Comparison of ENCODE assay signal across 19 mouse cellular contexts in the genomic region with DNA sequence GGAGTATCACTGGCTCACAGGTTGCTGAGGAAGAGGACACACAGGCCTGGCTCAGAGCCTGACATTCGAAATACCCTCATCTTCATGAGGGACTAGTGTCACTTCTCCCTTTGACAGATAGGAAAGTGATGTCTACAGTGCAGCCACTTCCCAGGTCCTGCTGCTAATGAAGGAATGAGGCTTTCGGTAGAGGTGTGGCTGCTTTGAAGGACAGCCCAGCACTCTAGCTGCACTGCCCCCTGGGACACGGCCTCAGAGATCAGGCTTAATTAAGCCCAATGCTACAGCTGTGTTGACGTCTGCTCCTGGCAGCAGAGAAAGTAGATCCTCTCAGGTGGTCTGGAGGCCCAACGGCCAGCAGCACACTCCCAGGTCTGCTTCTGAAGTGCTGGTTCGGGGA.
"Had no signal": no experiment of that assay in that cellular context is flagged by ENCODE, and none has a peak within 500 bp of the region (broad histone marks: within the 10 kb centered on the region; RNA-seq: fewer than 3 reads in every experiment).

No protein-coding gene starts in this region.

- H3K4me3 ChIP-seq: layer of hippocampus, adult 2 months; limb, embryonic 10.5 days; limb, embryonic 13.5 days; liver, embryonic 12.5 days; liver, embryonic 15.5 days; midbrain, embryonic 13.5 days; neural tube, embryonic 12.5 days had no signal

- H3K36me3 ChIP-seq: liver, embryonic 12.5 days; liver, embryonic 15.5 days had no signal

- H3K27ac ChIP-seq: kidney, postnatal 0 days; layer of hippocampus, adult 2 months; limb, embryonic 10.5 days; limb, embryonic 13.5 days; liver, embryonic 12.5 days; liver, embryonic 15.5 days; macrophage; midbrain, embryonic 13.5 days; neural tube, embryonic 12.5 days had no signal

- DNase-seq: kidney, adult 2 months; kidney, postnatal 25 days; layer of hippocampus, adult 9-11 months; liver; retina, postnatal 1 day; right cerebral cortex, postnatal 25 days; spleen, adult 18-20 months; thymus, postnatal 36 days had no signal

- ATAC-seq: intestine, postnatal 0 days; liver, embryonic 12.5 days; midbrain, embryonic 13.5 days; midbrain, embryonic 16.5 days had no signal

- H3K27me3 ChIP-seq: limb, embryonic 13.5 days; liver, embryonic 12.5 days; liver, embryonic 15.5 days; midbrain, embryonic 13.5 days; neural tube, embryonic 12.5 days had no signal

- H3K9me3 ChIP-seq: limb, embryonic 10.5 days; limb, embryonic 13.5 days; liver, embryonic 12.5 days; liver, embryonic 15.5 days; midbrain, embryonic 13.5 days; neural tube, embryonic 12.5 days had no signal

- H3K4me2 ChIP-seq: limb, embryonic 13.5 days; liver, embryonic 12.5 days; liver, embryonic 15.5 days; midbrain, embryonic 13.5 days; neural tube, embryonic 12.5 days had no signal

- H3K4me1 ChIP-seq: limb, embryonic 10.5 days; limb, embryonic 13.5 days; midbrain, embryonic 13.5 days; neural tube, embryonic 12.5 days had no signal

- H3K9ac ChIP-seq: limb, embryonic 13.5 days; liver, embryonic 12.5 days; liver, embryonic 15.5 days; midbrain, embryonic 13.5 days; neural tube, embryonic 12.5 days had no signal
